Mouse (Mus musculus): ENCODE measurements around the gene Bivm.

GRCm38 (mm10) chr1:44158317-44158716 lies 39.6 kb downstream of the Bivm start:
- TF ChIP-seq GATA1 (IDR thresholded peaks at IDR 0.05; ENCODE audit: low read depth, low read length) (no peak), ZKSCAN1 (IDR thresholded peaks at IDR 0.05; ENCODE audit: low read depth, low read length) (no peak), MAX (IDR thresholded peaks at IDR 0.05; ENCODE audit: low read length) (no peak), CTCF (IDR thresholded peaks at IDR 0.05 in 2 of 3, conservative IDR thresholded peaks at IDR 0.05 in 1 of 3; ENCODE audit: control insufficient read depth in 1 of 3, insufficient read depth in 1 of 3, low read depth in 2 of 3, low read length in 3 of 3, poor library complexity in 1 of 3, severe bottlenecking in 1 of 3) (no peak), E2F4 (IDR thresholded peaks at IDR 0.05; ENCODE audit: borderline replicate concordance, low read depth, low read length) (no peak), USF1 (IDR thresholded peaks at IDR 0.05; ENCODE audit: low read depth, low read length) (no peak), POLR2A (IDR thresholded peaks at IDR 0.05; ENCODE audit: control insufficient read depth in 1 of 2, insufficient read depth in 1 of 2, low read depth in 1 of 2, low read length in 2 of 2, poor library complexity in 1 of 2) (no peak), JUND (IDR thresholded peaks at IDR 0.05; ENCODE audit: low read depth, low read length) (no peak), KAT2A (conservative IDR thresholded peaks at IDR 0.05; ENCODE audit: low read depth, low read length) (no peak), USF2 (IDR thresholded peaks at IDR 0.05; ENCODE audit: borderline replicate concordance in 1 of 2, insufficient read depth in 1 of 2, low read depth in 1 of 2, low read length in 2 of 2) (no peak), HCFC1 (IDR thresholded peaks at IDR 0.05; ENCODE audit: low read depth, low read length) (no peak), EP300 (IDR thresholded peaks at IDR 0.05; ENCODE audit: low read depth in 1 of 2, low read length in 2 of 2) (no peak)
